Comparison of ENCODE assay signal across 12 mouse cellular contexts in genomic region chr7:62981109-62981508, GRCm38 (mm10).
A peak's percentile ranks its signal among the peaks of the same experiment; 100 is the strongest.
DNase-seq lines count a peak whose midpoint lies in the region; ATAC-seq and TF ChIP-seq lines count a peak whose summit lies in the region.
"Had no signal": no experiment of that assay in that cellular context is flagged by ENCODE, and none has a peak within 500 bp of the region (broad histone marks: within the 10 kb centered on the region; RNA-seq: fewer than 3 reads in every experiment).

No protein-coding gene starts in this region.

- no peaks in the 10 kb centered on the region for H3K9me3 ChIP-seq in stomach, postnatal 0 days (ENCODE audit: control insufficient read depth, low read length)
- H3K9me3 ChIP-seq: hindbrain, embryonic 10.5 days had no signal

- no peaks in the 10 kb centered on the region for H3K27me3 ChIP-seq in stomach, postnatal 0 days (ENCODE audit: control insufficient read depth, insufficient read depth, low read length)
- no peaks in the 10 kb centered on the region for H3K27me3 ChIP-seq in thymus, adult 2 months (ENCODE audit: control insufficient read depth, insufficient read depth, low read length)

- ATAC-seq in stomach, postnatal 0 days (ENCODE audit: low FRiP score, low TSS enrichment): no peak

- no peak for TF ChIP-seq POLR2A in thymus, adult 2 months (IDR thresholded peaks at IDR 0.05; ENCODE audit: control insufficient read depth, extremely low read depth, insufficient read depth, low read length, poor library complexity)

- DNase-seq in retina, embryonic 14.5 days (ENCODE audit: low spot score): peak; percentile 2
- DNase-seq in retina, postnatal 1 day: no peak
- DNase-seq in forelimb bud, embryonic 11.5 days (ENCODE audit: low read depth, low spot score): peak; percentile 2
- DNase-seq in kidney, postnatal 36 days: peak; percentile 11 to 45
- peak; percentile 14 for DNase-seq in stomach, postnatal 0 days (ENCODE audit: low spot score)
- DNase-seq in thymus, adult 2 months: no peak
- no peak for DNase-seq in testis, postnatal 10 days (ENCODE audit: low spot score)
- DNase-seq in adrenal gland, adult 8-10 months: no peak
- DNase-seq: adrenal gland, postnatal 25 days had no signal

- no peaks in the 10 kb centered on the region for H3K4me1 ChIP-seq in stomach, postnatal 0 days (replicated peaks; ENCODE audit: control insufficient read depth, insufficient read depth)
- no peaks in the 10 kb centered on the region for H3K4me1 ChIP-seq in thymus, adult 2 months (replicated peaks; ENCODE audit: control insufficient read depth, insufficient read depth, low read length)
- H3K4me1 ChIP-seq: hindbrain, embryonic 10.5 days had no signal

- H3K36me3 ChIP-seq in stomach, postnatal 0 days (ENCODE audit: control insufficient read depth, insufficient read depth, low read length): no peaks in the 10 kb centered on the region
- H3K36me3 ChIP-seq in thymus, adult 2 months (ENCODE audit: control insufficient read depth, insufficient read depth, low read length): no peaks in the 10 kb centered on the region
- H3K36me3 ChIP-seq: hindbrain, embryonic 10.5 days had no signal

- 8% methylated on average over 7 of the region's 7 CpGs for WGBS in stomach, postnatal 0 days
- 13% methylated on average over 7 of the region's 7 CpGs for WGBS in thymus, adult 2 months

- H3K9ac ChIP-seq in stomach, postnatal 0 days (ENCODE audit: low read length): no peak overlapping the region
- H3K9ac ChIP-seq: liver, embryonic 14.5 days had no signal

- H3K27ac ChIP-seq in stomach, postnatal 0 days (replicated peaks): no peak overlapping the region
- no peak overlapping the region for H3K27ac ChIP-seq in thymus, adult 2 months (ENCODE audit: control insufficient read depth, insufficient read depth, low read length)
- H3K27ac ChIP-seq: hindbrain, embryonic 10.5 days; kidney, postnatal 0 days; liver, embryonic 14.5 days had no signal

- no peak for TF ChIP-seq EP300 in stomach, postnatal 0 days (optimal IDR thresholded peaks at IDR 0.05)

- no peak for TF ChIP-seq CTCF in stomach, postnatal 0 days (IDR thresholded peaks at IDR 0.05; ENCODE audit: low read depth)
- no peak for TF ChIP-seq CTCF in thymus, adult 2 months (IDR thresholded peaks at IDR 0.05; ENCODE audit: borderline replicate concordance, control insufficient read depth, extremely low read depth, insufficient read depth, low read length, poor library complexity)

- H3K4me3 ChIP-seq in stomach, postnatal 0 days (ENCODE audit: low read depth, low read length): no peak overlapping the region
- no peak overlapping the region for H3K4me3 ChIP-seq in thymus, adult 2 months (ENCODE audit: control insufficient read depth, insufficient read depth, low read length)
- H3K4me3 ChIP-seq: hindbrain, embryonic 10.5 days had no signal

- no peak overlapping the region for H3K4me2 ChIP-seq in stomach, postnatal 0 days (replicated peaks; ENCODE audit: low read depth)

Comparison
In these comparisons a context has a peak if more than half of its experiments do, and no peak if none do; other contexts are left out.
1. DNase-seq: peak in retina, embryonic 14.5 days (single experiment), forelimb bud, embryonic 11.5 days (single experiment), kidney, postnatal 36 days (2 of 2) and stomach, postnatal 0 days (single experiment); none in retina, postnatal 1 day (single experiment), thymus, adult 2 months (single experiment), testis, postnatal 10 days (single experiment) and adrenal gland, adult 8-10 months (single experiment).